Mouse (Mus musculus): Measurements from ENCODE around the gene Rap1b. TPM values are rescaled to one million over a fixed set of nuclear protein-coding genes. Genes with fewer than 3 reads are reported as not detected.

Gene Rap1b
- total and polyA plus RNA-seq, 2 experiments from 2014 or later, result 46.9 to 142 TPM

GRCm38 (mm10) chr10:117846796-117847195 is 961 bp upstream of the Rap1b start:
- peak overlapping the region; percentile 95; the same call in 1 of the 2 replicates for H3K9ac ChIP-seq (replicated peaks; ENCODE audit: low read length)
- peak overlapping the region; percentile 94; the same call in 1 of the 2 replicates for H3K4me3 ChIP-seq (ENCODE audit: low read length)
- no peaks in the 10 kb centered on the region for H3K27me3 ChIP-seq (ENCODE audit: insufficient read depth, low read length)
- WGBS, result 50% methylated on average over 9 of the region's 9 CpGs
- no peaks in the 10 kb centered on the region for H3K9me3 ChIP-seq (ENCODE audit: low read length)
- H3K4me2 ChIP-seq (ENCODE audit: low read depth, low read length), result peak overlapping the region; percentile 75
- H3K36me3 ChIP-seq (ENCODE audit: insufficient read depth, low read length), result no peaks in the 10 kb centered on the region
- peak overlapping the region; percentile 98 for H3K27ac ChIP-seq
- peak; percentile 19 for DNase-seq (ENCODE audit: low spot score)
- TF ChIP-seq CTCF (IDR thresholded peaks at IDR 0.05; ENCODE audit: low read depth), result no peak
- peaks cover 16% of the 10 kb centered on the region for H3K4me1 ChIP-seq (ENCODE audit: insufficient read depth, low read length)
- no peak for ATAC-seq

GRCm38 (mm10) chr10:117846260-117846632 is 411 bp upstream of the Rap1b start:
- Histone ChIP-seq H3K9ac (replicated peaks; ENCODE audit: low read length) (peak overlapping the region; percentile 95), H3K4me3 (ENCODE audit: low read length) (peak overlapping the region; percentile 94), H3K4me1 (ENCODE audit: insufficient read depth, low read length) (peaks cover 16% of the 10 kb centered on the region), H3K27ac (peak overlapping the region; percentile 98), H3K9me3 (ENCODE audit: low read length) (no peaks in the 10 kb centered on the region), H3K36me3 (ENCODE audit: insufficient read depth, low read length) (no peaks in the 10 kb centered on the region), H3K4me2 (ENCODE audit: low read depth, low read length) (peak overlapping the region; percentile 75), H3K27me3 (ENCODE audit: insufficient read depth, low read length) (no peaks in the 10 kb centered on the region)
- TF ChIP-seq CTCF (IDR thresholded peaks at IDR 0.05; ENCODE audit: low read depth), result peak; percentile 56
- ATAC-seq (peak; percentile 93), DNase-seq (ENCODE audit: low spot score) (peak; percentile 87)
- under 1% methylated on average over 21 of the region's 21 CpGs for WGBS

- Histone ChIP-seq H3K4me2 (ENCODE audit: low read depth, low read length) (peak overlapping the region; percentile 75), H3K4me3 (ENCODE audit: low read length) (peak overlapping the region; percentile 94), H3K36me3 (ENCODE audit: insufficient read depth, low read length) (no peaks in the 10 kb centered on the region), H3K27me3 (ENCODE audit: insufficient read depth, low read length) (no peaks in the 10 kb centered on the region), H3K27ac (peak overlapping the region; percentile 98), H3K4me1 (ENCODE audit: insufficient read depth, low read length) (peaks cover 16% of the 10 kb centered on the region), H3K9ac (replicated peaks; ENCODE audit: low read length) (peak overlapping the region; percentile 95), H3K9me3 (ENCODE audit: low read length) (no peaks in the 10 kb centered on the region)
- TF ChIP-seq CTCF (IDR thresholded peaks at IDR 0.05; ENCODE audit: low read depth), result no peak
- WGBS, result 1% methylated on average over 50 of the region's 52 CpGs
- peak; percentile 74 for DNase-seq (ENCODE audit: low spot score)
- peak; percentile 34 for ATAC-seq
Observed at GRCm38 (mm10) chr10:117844782-117845596, 846 bp downstream of the Rap1b start.

GRCm38 (mm10) chr10:117844279-117844678 is 1.6 kb downstream of the Rap1b start:
- no peaks in the 10 kb centered on the region for H3K27me3 ChIP-seq (ENCODE audit: insufficient read depth, low read length)
- WGBS, result 22% methylated on average over 5 of the region's 5 CpGs
- ATAC-seq (no peak), DNase-seq (ENCODE audit: low spot score) (no peak)
- H3K4me1 ChIP-seq (ENCODE audit: insufficient read depth, low read length), result peaks cover 16% of the 10 kb centered on the region
- peak overlapping the region; percentile 94 for H3K4me3 ChIP-seq (ENCODE audit: low read length)
- TF ChIP-seq CTCF (IDR thresholded peaks at IDR 0.05; ENCODE audit: low read depth), result no peak
- H3K4me2 ChIP-seq (ENCODE audit: low read depth, low read length), result peak overlapping the region; percentile 75
- H3K27ac ChIP-seq, result no peak overlapping the region
- H3K9me3 ChIP-seq (ENCODE audit: low read length), result no peaks in the 10 kb centered on the region
- no peak overlapping the region for H3K9ac ChIP-seq (replicated peaks; ENCODE audit: low read length)
- H3K36me3 ChIP-seq (ENCODE audit: insufficient read depth, low read length), result no peaks in the 10 kb centered on the region

- Histone ChIP-seq H3K4me3 (ENCODE audit: low read length) (peak overlapping the region; percentile 94; the same call in 1 of the 2 replicates), H3K4me2 (ENCODE audit: low read depth, low read length) (peak overlapping the region; percentile 75), H3K27me3 (ENCODE audit: insufficient read depth, low read length) (no peaks in the 10 kb centered on the region), H3K9me3 (ENCODE audit: low read length) (no peaks in the 10 kb centered on the region), H3K27ac (no peak overlapping the region), H3K9ac (replicated peaks; ENCODE audit: low read length) (no peak overlapping the region), H3K36me3 (ENCODE audit: insufficient read depth, low read length) (no peaks in the 10 kb centered on the region), H3K4me1 (ENCODE audit: insufficient read depth, low read length) (peaks cover 16% of the 10 kb centered on the region)
- no peak for TF ChIP-seq CTCF (IDR thresholded peaks at IDR 0.05; ENCODE audit: low read depth)
- 59% methylated on average over 5 of the region's 5 CpGs for WGBS
- ATAC-seq (no peak), DNase-seq (ENCODE audit: low spot score) (no peak)
Observed at GRCm38 (mm10) chr10:117843690-117844089, 2.1 kb downstream of the Rap1b start.

GRCm38 (mm10) chr10:117841765-117842164 is 4.1 kb downstream of the Rap1b start:
- Histone ChIP-seq H3K27ac (no peak overlapping the region), H3K27me3 (ENCODE audit: insufficient read depth, low read length) (no peaks in the 10 kb centered on the region), H3K36me3 (ENCODE audit: insufficient read depth, low read length) (no peaks in the 10 kb centered on the region), H3K4me2 (ENCODE audit: low read depth, low read length) (no peak overlapping the region), H3K9ac (replicated peaks; ENCODE audit: low read length) (no peak overlapping the region), H3K9me3 (ENCODE audit: low read length) (no peaks in the 10 kb centered on the region), H3K4me3 (ENCODE audit: low read length) (no peak overlapping the region), H3K4me1 (ENCODE audit: insufficient read depth, low read length) (peaks cover 12% of the 10 kb centered on the region)
- DNase-seq (ENCODE audit: low spot score) (no peak), ATAC-seq (no peak)
- no peak for TF ChIP-seq CTCF (IDR thresholded peaks at IDR 0.05; ENCODE audit: low read depth)
- 92% methylated on average over 1 of the region's 1 CpGs for WGBS

Data from hindbrain, postnatal 0 days (tissue).